Mouse (Mus musculus) hindbrain, embryonic 13.5 days (tissue): ENCODE measurements around the gene Gm17581. TPM values are rescaled to one million over a fixed set of nuclear protein-coding genes. Genes with fewer than 3 reads are reported as not detected.

Experiments used
- ATAC-seq: fragments of 200-750 bp; cut with Nextera tagmentation; 2 replicates; pipeline ENCODE4 v1.8.0; 2017; ENCODE audit warnings: moderate TSS enrichment; ENCODE audit not compliant: low FRiP score
- H3K27ac ChIP-seq: fragments of 300-500 bp; sonication (generic); 2 replicates; pipeline ENCODE4 v1.5.1; 2015; ENCODE audit warnings: inconsistent platforms, mild to moderate bottlenecking, moderate library complexity
- H3K27me3 ChIP-seq: fragments of 300-500 bp; sonication (generic); 2 replicates; pipeline ENCODE4 v1.6.1; 2015; ENCODE audit warnings: mild to moderate bottlenecking, inconsistent platforms
- H3K36me3 ChIP-seq: fragments of 300-500 bp; sonication (generic); 2 replicates; pipeline ENCODE4 v1.6.1; 2015; ENCODE audit warnings: mild to moderate bottlenecking, inconsistent platforms
- H3K4me1 ChIP-seq: fragments of 300-500 bp; sonication (generic); replicated peaks from 2 replicates; pipeline ENCODE4 v1.6.1; 2015; ENCODE audit warnings: inconsistent platforms
- H3K4me2 ChIP-seq: fragments of 300-500 bp; sonication (generic); 2 replicates; pipeline ENCODE4 v1.6.1; 2015; ENCODE audit warnings: inconsistent platforms, mild to moderate bottlenecking, moderate library complexity
- H3K4me3 ChIP-seq: fragments of 300-500 bp; sonication (generic); 2 replicates; pipeline ENCODE4 v1.5.1; 2015; ENCODE audit warnings: mild to moderate bottlenecking, inconsistent platforms
- H3K9ac ChIP-seq: fragments of 300-500 bp; sonication (generic); 2 replicates; pipeline ENCODE4 v1.6.1; 2015; ENCODE audit warnings: mild to moderate bottlenecking, inconsistent platforms
- H3K9me3 ChIP-seq: fragments of 300-500 bp; sonication (generic); 2 replicates; pipeline ENCODE4 v1.6.1; 2016; ENCODE audit warnings: inconsistent platforms
- WGBS: fragments of 180-500 bp; shearing (Covaris S2); methylation state at CpG from one replicate; pipeline ENCODE4 v1.1.7; 2015; 5-methylcytosine and 5-hydroxymethylcytosine counted together
- polyA plus RNA-seq: library from polyadenylated mRNA; unstranded; fragments of >200 nt; fragmentation: Nextera tagmentation; extraction: Ambion mirVana; gene quantifications from 2 replicates; pipeline ENCODE4 v1.2.1, GENCODE M21; 2015

The Gm17581 gene
- polyA plus RNA-seq, 1 experiment from 2014 or later, result not detected

DNA sequence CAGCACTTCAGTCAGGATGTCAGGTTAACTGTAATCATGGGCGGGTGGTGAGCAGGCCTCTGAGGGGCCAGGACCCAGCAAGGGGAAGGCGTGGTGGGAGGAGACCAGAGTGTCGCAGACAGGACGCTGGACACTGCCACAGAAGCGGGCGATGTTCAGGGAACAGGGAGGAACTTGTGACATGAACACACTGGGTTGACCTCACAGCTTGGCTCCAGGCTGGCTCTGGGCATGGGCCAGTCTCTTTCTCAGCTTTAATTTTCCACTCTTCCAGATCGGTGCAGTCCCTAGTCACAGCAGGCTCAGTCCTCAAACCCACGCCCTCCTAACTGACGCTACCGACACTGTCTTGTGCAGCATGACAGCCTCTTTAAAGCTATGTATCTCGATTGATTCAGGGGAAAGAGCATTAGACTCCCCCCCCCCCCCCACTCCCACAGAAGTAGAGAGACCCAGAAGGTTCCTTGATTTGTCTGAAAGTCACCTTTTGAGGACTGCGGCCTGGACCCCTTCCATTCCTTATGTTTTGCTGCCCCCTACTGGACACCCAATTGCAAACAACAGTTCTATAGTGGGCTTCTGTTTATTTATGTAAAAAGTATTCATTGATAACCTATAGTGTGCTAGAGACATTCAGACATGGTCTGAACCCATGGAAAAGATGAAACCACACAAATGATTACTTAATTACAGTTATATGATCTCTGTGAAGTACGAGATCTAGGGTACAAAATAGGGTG is 29.2 kb upstream of the Gm17581 start:
- Histone ChIP-seq H3K4me2 (no peak overlapping the region), H3K27me3 (peaks cover 7% of the 10 kb centered on the region; the same call in 1 of the 2 replicates), H3K9ac (no peak overlapping the region; the same call in 1 of the 2 replicates), H3K36me3 (no peaks in the 10 kb centered on the region), H3K4me3 (no peak overlapping the region), H3K4me1 (no peaks in the 10 kb centered on the region), H3K9me3 (no peaks in the 10 kb centered on the region), H3K27ac (no peak overlapping the region)
- 55% methylated on average over 13 of the region's 13 CpGs for WGBS
- no peak for ATAC-seq

DNA sequence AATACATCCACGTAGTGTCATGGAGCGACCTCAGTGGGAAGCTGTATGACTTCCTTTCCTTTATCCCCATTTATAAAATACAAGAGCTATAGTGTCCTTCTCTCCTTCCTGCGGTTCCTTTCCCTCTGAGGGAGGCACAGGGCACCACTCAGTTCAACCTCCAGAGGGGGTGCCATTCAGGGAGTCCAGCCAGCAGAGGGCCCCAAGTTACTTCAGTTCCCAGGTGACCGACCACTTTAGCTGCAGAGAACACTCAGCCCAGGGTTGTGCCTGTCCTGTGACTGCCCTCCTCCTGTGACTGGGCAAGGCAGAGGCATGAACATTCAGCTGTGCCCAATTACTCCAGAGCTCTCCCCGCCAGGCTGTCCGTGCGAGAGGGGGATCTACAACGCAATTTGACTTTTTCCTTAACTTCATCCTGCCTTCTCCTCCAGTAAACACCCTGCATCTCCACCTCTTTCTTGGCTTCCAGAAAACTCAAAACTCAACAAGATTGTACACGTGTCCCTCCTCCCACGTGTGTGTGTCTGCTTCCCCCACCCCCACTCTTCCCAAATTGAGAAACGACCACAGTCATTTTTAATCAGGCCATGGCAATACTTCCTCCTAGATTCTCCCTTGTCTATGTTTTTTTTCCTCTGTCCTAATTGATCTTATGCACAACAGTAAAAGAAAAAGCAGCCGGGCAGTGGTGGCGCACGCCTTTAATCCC is 21.3 kb upstream of the Gm17581 start:
- Histone ChIP-seq H3K36me3 (no peaks in the 10 kb centered on the region), H3K9ac (no peak overlapping the region), H3K27ac (no peak overlapping the region), H3K4me1 (no peaks in the 10 kb centered on the region), H3K4me2 (no peak overlapping the region), H3K4me3 (no peak overlapping the region), H3K27me3 (peaks cover 13% of the 10 kb centered on the region; the same call in 1 of the 2 replicates), H3K9me3 (no peaks in the 10 kb centered on the region)
- ATAC-seq, result no peak
- 66% methylated on average over 14 of the region's 14 CpGs for WGBS

GRCm38 (mm10) chr2:155755746-155756145 is 20.1 kb upstream of the Gm17581 start:
- H3K4me2 ChIP-seq, result no peak overlapping the region
- no peak overlapping the region for H3K9ac ChIP-seq
- H3K4me3 ChIP-seq, result no peak overlapping the region
- H3K4me1 ChIP-seq, result peaks cover 6% of the 10 kb centered on the region
- no peaks in the 10 kb centered on the region for H3K36me3 ChIP-seq
- no peaks in the 10 kb centered on the region for H3K9me3 ChIP-seq
- WGBS, result 0% methylated on average over 1 of the region's 1 CpGs
- ATAC-seq, result no peak
- H3K27ac ChIP-seq, result no peak overlapping the region
- H3K27me3 ChIP-seq, result peaks cover 25% of the 10 kb centered on the region

GRCm38 (mm10) chr2:155751014-155751786 is 15.5 kb upstream of the Gm17581 start, which contains the start of gene Procr:
TSS of gene Procr (plus strand) at chr2:155751117.
- Histone ChIP-seq H3K4me3 (peak within 1 kb of the TSS; percentile 23), H3K4me2 (peak within 1 kb of the TSS; percentile 54), H3K27ac (no peak within 1 kb of the TSS), H3K9ac (peak within 1 kb of the TSS; percentile 58), H3K36me3 (no peaks in the 10 kb centered on the region), H3K9me3 (no peaks in the 10 kb centered on the region), H3K27me3 (peaks cover 17% of the 10 kb centered on the region), H3K4me1 (peaks cover 6% of the 10 kb centered on the region)
- ATAC-seq, result no peak
- 3% methylated on average over 25 of the region's 25 CpGs for WGBS

DNA sequence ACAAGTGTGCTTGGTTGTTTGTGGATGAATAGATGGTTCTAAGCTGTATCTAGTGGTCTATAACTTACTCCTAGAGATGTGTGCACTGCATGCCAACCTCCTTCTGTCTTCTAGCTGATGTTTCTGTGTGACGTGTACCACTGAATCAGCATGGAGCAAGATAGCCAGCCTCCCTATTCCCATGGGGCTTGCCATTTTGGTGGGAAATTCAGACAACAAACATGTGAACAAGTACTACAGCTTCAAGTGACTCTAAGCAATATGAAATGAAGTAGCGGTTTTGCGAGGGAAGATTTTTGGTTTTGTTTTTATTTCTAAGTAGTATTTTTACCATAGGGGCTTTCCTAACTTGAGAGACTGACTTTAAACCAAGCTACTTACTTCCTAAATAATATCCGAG is 13.7 kb upstream of the Gm17581 start:
- Histone ChIP-seq H3K4me2 (no peak overlapping the region), H3K27me3 (peaks cover 17% of the 10 kb centered on the region), H3K9me3 (no peaks in the 10 kb centered on the region), H3K4me1 (peaks cover 6% of the 10 kb centered on the region), H3K9ac (no peak overlapping the region), H3K27ac (no peak overlapping the region), H3K36me3 (no peaks in the 10 kb centered on the region), H3K4me3 (no peak overlapping the region)
- ATAC-seq, result no peak
- 87% methylated on average over 4 of the region's 4 CpGs for WGBS

DNA sequence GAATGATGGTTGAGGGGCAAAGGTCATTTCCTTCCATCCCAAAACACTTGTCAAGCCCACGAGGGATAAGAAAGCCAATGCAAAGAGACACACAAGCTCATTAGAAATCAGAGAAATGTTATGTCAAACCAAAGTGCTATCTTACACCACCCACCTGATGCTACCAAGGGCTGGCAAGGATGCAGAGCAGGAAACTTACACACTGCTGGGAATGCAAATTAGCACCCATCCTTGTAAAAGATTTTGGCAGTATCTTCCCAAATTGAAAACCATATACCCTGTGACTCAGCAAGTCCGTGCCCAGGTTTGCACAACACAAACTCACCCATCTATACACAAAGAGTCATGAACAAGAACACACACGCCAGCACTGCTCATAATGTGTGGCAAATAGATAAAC is 9.8 kb upstream of the Gm17581 start:
- Histone ChIP-seq H3K27ac (no peak overlapping the region), H3K9ac (no peak overlapping the region), H3K36me3 (no peaks in the 10 kb centered on the region), H3K27me3 (no peaks in the 10 kb centered on the region; the same call in 1 of the 2 replicates), H3K4me2 (no peak overlapping the region), H3K4me3 (no peak overlapping the region), H3K4me1 (no peaks in the 10 kb centered on the region), H3K9me3 (no peaks in the 10 kb centered on the region)
- ATAC-seq, result no peak
- WGBS, result 67% methylated on average over 3 of the region's 3 CpGs

DNA sequence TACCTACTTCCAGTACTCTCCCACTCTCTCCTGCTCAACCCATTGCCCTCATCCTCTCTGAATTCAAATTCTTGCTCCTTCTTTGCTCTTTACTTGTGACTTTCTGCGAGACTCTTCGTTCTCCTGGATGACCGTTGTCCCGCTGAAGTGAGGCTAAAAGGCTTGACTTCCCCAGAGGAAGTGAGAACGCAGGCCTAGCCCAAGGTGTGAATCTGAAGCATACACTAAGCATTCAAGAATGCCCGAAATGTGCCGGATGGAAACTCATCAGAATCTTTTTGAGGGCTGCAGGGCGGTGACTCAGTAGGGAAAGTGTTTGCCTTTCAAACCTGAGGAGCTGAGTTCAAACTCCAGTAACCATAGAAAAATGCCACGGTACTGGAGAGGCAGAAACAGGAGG is 7.7 kb upstream of the Gm17581 start:
- Histone ChIP-seq H3K27me3 (no peaks in the 10 kb centered on the region), H3K4me1 (no peaks in the 10 kb centered on the region), H3K4me3 (no peak overlapping the region), H3K9me3 (no peaks in the 10 kb centered on the region), H3K9ac (no peak overlapping the region), H3K36me3 (no peaks in the 10 kb centered on the region), H3K27ac (no peak overlapping the region), H3K4me2 (no peak overlapping the region)
- 89% methylated on average over 9 of the region's 9 CpGs for WGBS
- no peak for ATAC-seq

DNA sequence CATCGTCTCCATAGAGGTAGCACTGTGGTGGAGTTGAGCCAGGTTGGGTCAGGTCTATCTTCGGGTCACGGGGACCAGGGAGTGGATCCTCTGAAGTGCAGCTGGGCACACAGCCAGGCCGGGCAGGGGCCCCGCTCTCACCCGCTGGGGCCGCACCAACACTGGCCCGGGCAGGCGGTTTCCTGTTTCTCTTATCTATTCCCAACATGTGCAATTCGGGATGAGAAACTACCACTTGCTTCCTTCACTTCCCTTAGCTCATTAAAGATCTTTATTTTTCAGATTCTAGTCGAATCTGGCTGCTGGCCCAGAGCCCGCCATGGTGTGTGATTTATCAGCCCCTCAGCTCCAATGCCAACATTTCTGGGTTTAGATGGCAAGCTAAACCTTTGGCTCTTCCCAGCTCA is 7.3 kb upstream of the Gm17581 start:
- 84% methylated on average over 12 of the region's 12 CpGs for WGBS
- Histone ChIP-seq H3K4me1 (no peaks in the 10 kb centered on the region), H3K9ac (no peak overlapping the region), H3K36me3 (no peaks in the 10 kb centered on the region), H3K4me2 (no peak overlapping the region), H3K9me3 (no peaks in the 10 kb centered on the region), H3K27ac (no peak overlapping the region), H3K27me3 (no peaks in the 10 kb centered on the region), H3K4me3 (no peak overlapping the region)
- ATAC-seq, result no peak

DNA sequence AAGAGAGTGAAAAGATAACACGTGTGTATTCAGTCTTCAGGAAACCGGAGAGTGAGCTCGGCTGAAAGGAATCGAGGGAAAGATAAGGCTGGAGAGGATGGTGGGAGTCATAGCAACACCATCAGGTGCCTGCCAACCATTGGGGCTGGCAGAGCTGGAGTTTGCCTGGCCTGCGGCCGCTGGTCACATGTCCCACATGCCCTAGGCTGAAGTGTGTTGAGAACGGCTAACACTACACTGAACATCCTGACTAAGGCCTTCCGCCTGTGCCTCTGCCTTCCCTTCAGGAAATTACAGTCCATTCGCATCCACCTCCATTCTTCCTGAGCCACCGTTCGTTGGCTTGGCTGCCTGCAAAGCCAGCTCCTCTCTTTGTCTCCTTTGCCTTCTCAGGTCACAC is 6.5 kb upstream of the Gm17581 start:
- Histone ChIP-seq H3K4me3 (no peak overlapping the region), H3K36me3 (no peaks in the 10 kb centered on the region), H3K9me3 (no peaks in the 10 kb centered on the region), H3K4me2 (no peak overlapping the region), H3K9ac (no peak overlapping the region), H3K27me3 (no peaks in the 10 kb centered on the region), H3K4me1 (no peaks in the 10 kb centered on the region), H3K27ac (no peak overlapping the region)
- WGBS, result 85% methylated on average over 11 of the region's 11 CpGs
- no peak for ATAC-seq

DNA sequence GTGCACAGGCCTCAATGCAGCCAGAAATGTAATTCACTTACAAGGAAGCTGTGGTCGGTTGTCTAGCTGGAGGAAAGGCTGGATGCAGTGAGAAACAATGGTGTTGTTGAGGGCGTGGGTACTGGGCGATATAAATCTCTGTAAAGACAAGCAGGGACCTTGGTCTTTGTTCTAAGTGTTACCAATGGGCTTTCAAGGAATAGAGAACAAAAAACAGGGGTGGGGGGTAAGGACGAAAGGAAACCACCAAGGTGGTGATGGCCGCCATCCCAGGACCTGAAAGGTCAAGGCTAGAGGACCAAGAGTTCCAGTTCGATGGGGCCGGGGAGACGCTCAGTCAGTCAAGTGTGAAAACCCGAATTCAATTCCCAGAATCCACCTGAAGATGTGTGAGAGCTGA is 2.1 kb upstream of the Gm17581 start:
- Histone ChIP-seq H3K4me1 (no peaks in the 10 kb centered on the region), H3K9me3 (no peaks in the 10 kb centered on the region), H3K4me3 (no peak overlapping the region), H3K9ac (no peak overlapping the region), H3K4me2 (no peak overlapping the region), H3K27ac (no peak overlapping the region), H3K36me3 (no peaks in the 10 kb centered on the region), H3K27me3 (no peaks in the 10 kb centered on the region)
- no peak for ATAC-seq
- 70% methylated on average over 9 of the region's 9 CpGs for WGBS

DNA sequence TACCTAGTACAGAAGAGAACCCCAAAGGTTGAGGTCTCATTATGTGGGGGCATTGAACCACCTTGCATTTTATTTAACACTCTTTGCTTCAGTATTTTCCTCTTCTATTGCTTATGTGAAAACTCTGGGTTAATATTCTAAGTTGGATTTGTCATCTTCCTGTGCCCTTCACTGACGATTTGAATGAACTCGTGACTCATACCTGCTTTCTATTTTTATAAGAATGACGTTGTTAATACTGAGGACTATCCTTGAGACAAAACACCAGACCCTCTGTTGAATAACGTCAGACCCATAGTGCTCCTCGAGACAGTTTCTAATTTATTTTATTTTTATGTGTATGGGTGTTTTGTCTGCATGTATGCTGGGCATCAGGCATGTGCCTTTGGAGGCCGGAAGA is 1.3 kb upstream of the Gm17581 start:
- no peaks in the 10 kb centered on the region for H3K27me3 ChIP-seq
- ATAC-seq, result no peak
- no peak overlapping the region for H3K4me3 ChIP-seq
- H3K36me3 ChIP-seq, result no peaks in the 10 kb centered on the region
- no peak overlapping the region for H3K27ac ChIP-seq
- no peak overlapping the region for H3K9ac ChIP-seq
- H3K9me3 ChIP-seq, result no peaks in the 10 kb centered on the region
- 88% methylated on average over 6 of the region's 6 CpGs for WGBS
- no peak overlapping the region for H3K4me2 ChIP-seq
- H3K4me1 ChIP-seq, result no peaks in the 10 kb centered on the region

DNA sequence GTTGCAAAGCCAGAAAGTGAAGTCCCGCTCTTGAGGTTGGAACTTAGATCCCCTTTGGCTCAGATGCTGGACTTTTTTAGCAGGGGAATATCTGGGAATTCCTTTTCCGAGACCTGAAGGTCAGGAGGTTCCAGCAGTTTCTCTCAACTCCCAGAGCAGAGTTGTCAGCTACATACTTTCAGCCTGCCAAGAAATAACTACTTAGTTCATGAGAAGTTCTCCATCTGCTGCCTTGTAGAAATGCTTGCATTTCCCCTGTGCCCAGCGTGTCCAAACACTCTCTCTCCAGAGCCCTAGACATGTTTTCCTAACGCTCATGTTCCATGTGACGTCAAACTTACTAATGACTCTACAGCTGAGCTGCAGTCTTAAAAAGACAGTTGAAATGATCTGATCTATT is 586 bp downstream of the Gm17581 start:
- no peak overlapping the region for H3K9ac ChIP-seq
- no peaks in the 10 kb centered on the region for H3K36me3 ChIP-seq
- no peaks in the 10 kb centered on the region for H3K9me3 ChIP-seq
- H3K27ac ChIP-seq, result no peak overlapping the region
- no peak overlapping the region for H3K4me2 ChIP-seq
- no peaks in the 10 kb centered on the region for H3K4me1 ChIP-seq
- WGBS, result 88% methylated on average over 5 of the region's 5 CpGs
- H3K4me3 ChIP-seq, result no peak overlapping the region
- H3K27me3 ChIP-seq, result 0 out of 2 replicates have a peak, but pooled peaks cover 5% of the 10 kb centered on the region
- no peak for ATAC-seq
